Mouse (Mus musculus): ENCODE measurements around the gene Gabrg2.

Gabrg2 gene

GRCm38 (mm10) chr11:42000190-42001098 is at the start of gene Gabrg2:
TSS of gene Gabrg2 (minus strand) at chr11:42000857.
- ChIA-PET CTCF (interaction anchor here in 1 of 4 experiments (0.7 kb wide), 1 partner anchor 1021 kb away, joined by 3 read pairs; no protein-coding TSS in a partner anchor), POLR2A (no interaction called here)

GRCm38 (mm10) chr11:42048201-42048600 is 47.5 kb upstream of the Gabrg2 start:
- ChIA-PET POLR2A (no interaction called here), CTCF (no interaction called here)

- POLR2A ChIA-PET = no interaction called here
- CTCF ChIA-PET = interaction anchor here in 2 of 4 experiments (0.7 to 1.0 kb wide), 2 partner anchors 14 to 1020 kb away, joined by 3 read pairs; no protein-coding TSS in a partner anchor
Observed at GRCm38 (mm10) chr11:41999468-41999881, 1.2 kb downstream of the Gabrg2 start.

- CTCF ChIA-PET = no interaction called here
- POLR2A ChIA-PET = interaction anchor here in 1 of 4 experiments (0.5 kb wide), 1 partner anchor 230 kb away, joined by 6 read pairs; no protein-coding TSS in a partner anchor
Observed at GRCm38 (mm10) chr11:41980152-41980551, 20.5 kb downstream of the Gabrg2 start.

- ChIA-PET POLR2A (interaction anchor here in 1 of 4 experiments (0.6 kb wide), 1 partner anchor 1186 kb away, joined by 6 read pairs; no protein-coding TSS in a partner anchor), CTCF (no interaction called here)
Observed at GRCm38 (mm10) chr11:41968595-41968994, 32.1 kb downstream of the Gabrg2 start.

GRCm38 (mm10) chr11:41962706-41963105 is 38.0 kb downstream of the Gabrg2 start:
- POLR2A ChIA-PET = no interaction called here

GRCm38 (mm10) chr11:41953550-41953949 is 47.1 kb downstream of the Gabrg2 start:
- ChIA-PET CTCF (no interaction called here), POLR2A (no interaction called here)

More at GRCm38 (mm10) chr11:41962706-41963105, 38.0 kb downstream of the Gabrg2 start:
- CTCF ChIA-PET = no interaction called here

- ChIA-PET POLR2A (no interaction called here), CTCF (no interaction called here)
Observed at GRCm38 (mm10) chr11:41951898-41952297, 48.8 kb downstream of the Gabrg2 start.

- CTCF ChIA-PET = interaction anchor here in 1 of 4 experiments (0.6 kb wide), 1 partner anchor 208 kb away, joined by 3 read pairs; no protein-coding TSS in a partner anchor
- POLR2A ChIA-PET = no interaction called here
Observed at GRCm38 (mm10) chr11:41945471-41945870, 55.2 kb downstream of the Gabrg2 start.

GRCm38 (mm10) chr11:41937979-41938378 is 62.7 kb downstream of the Gabrg2 start:
- CTCF ChIA-PET = no interaction called here

GRCm38 (mm10) chr11:41918864-41919263 is 81.8 kb downstream of the Gabrg2 start:
- CTCF ChIA-PET = interaction anchor here in 1 of 4 experiments (0.7 kb wide), 1 partner anchor 395 kb away, joined by 3 read pairs; no protein-coding TSS in a partner anchor
- POLR2A ChIA-PET = no interaction called here

More at GRCm38 (mm10) chr11:41937979-41938378, 62.7 kb downstream of the Gabrg2 start:
- POLR2A ChIA-PET = no interaction called here

- CTCF ChIA-PET = no interaction called here
- POLR2A ChIA-PET = no interaction called here
Observed at GRCm38 (mm10) chr11:41914066-41914465, 86.6 kb downstream of the Gabrg2 start.

- CTCF ChIA-PET = no interaction called here
- POLR2A ChIA-PET = interaction anchor here in 1 of 4 experiments (0.6 kb wide), 1 partner anchor 100 kb away, joined by 3 read pairs; no protein-coding TSS in a partner anchor
Observed at GRCm38 (mm10) chr11:41903661-41904060, 97.0 kb downstream of the Gabrg2 start.
